Mouse (Mus musculus): ENCODE data around the gene Itga3.

- TF ChIP-seq CTCF (IDR thresholded peaks at IDR 0.05; ENCODE audit: borderline replicate concordance, control insufficient read depth, extremely low read depth, insufficient read depth, low read length, poor library complexity) (no peak), POLR2A (IDR thresholded peaks at IDR 0.05; ENCODE audit: control insufficient read depth, extremely low read depth, insufficient read depth, low read length, poor library complexity) (no peak)
Measured at GRCm38 (mm10) chr11:95110081-95110480, 33.5 kb upstream of the Itga3 start.

All from thymus, adult 2 months (tissue).